Mouse (Mus musculus): ENCODE results near the gene Rpp14.

DNA sequence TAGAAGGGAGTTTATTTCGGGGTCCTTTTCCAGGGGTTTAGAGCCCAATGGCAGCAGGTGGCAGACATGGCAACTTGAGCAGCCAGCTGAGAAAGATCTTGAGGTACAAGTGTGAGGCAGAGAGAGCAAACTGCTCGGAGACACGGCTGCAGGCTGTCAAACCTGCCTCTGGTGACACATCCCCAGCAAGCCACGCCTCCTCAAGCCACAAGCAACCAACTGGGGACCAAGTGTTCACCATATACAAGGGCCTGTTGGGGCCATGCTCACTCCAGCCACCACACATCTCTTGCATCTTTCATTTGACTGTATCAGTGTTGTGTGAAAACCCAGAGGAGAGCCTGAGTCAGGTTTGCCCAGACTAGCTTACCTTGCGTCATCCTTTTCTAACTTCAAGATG lies 47.8 kb downstream of the Rpp14 start:
- TF ChIP-seq CTCF (IDR thresholded peaks at IDR 0.05; ENCODE audit: low read depth, low read length), result no peak
- TF ChIP-seq EP300 (IDR thresholded peaks at IDR 0.05; ENCODE audit: insufficient read depth, low read depth, low read length), result no peak
- TF ChIP-seq POLR2A (IDR thresholded peaks at IDR 0.05; ENCODE audit: insufficient read depth, low read length), result no peak

Data from ES-Bruce4 (cell line).